Mouse (Mus musculus): ENCODE data around the gene Shb. TPM values are rescaled to one million over a fixed set of nuclear protein-coding genes. Genes with fewer than 3 reads are reported as not detected.

Shb gene
- total RNA-seq, 2 experiments from 2014 or later = 23.0 to 25.6 TPM

GRCm38 (mm10) chr4:45426724-45427457, 105.4 kb downstream of the Shb start:
- intact Hi-C loops (cut with DNase I) = no loop called here
- DNase-seq = peak; percentile 32

- intact Hi-C loops (cut with DNase I) = loop anchor here (5.0 kb wide), 1 partner anchor 104 kb away; no protein-coding TSS in a partner anchor
- no peak for DNase-seq
These were observed 108.9 kb downstream of the Shb start for GRCm38 (mm10) chr4:45423406-45423805.

DNA sequence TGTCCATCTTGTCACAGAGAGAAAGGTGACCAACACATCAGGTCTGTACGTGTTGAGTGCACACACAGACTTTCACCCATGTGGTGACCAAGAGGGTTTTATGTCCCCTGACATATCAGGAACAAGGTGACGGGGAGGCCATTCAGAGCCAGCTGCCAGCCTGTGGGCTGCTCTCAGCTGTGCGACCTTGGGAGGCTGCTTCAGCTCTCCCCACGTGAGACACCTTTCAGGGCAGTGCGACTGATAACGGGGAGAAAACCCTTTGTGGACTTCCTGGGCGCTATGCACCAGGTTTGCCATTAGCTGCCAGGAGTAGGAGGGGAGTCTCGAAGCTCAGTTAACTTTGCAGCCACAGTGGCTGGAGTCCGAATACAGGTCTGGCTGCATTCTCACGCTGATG, 109.6 kb downstream of the Shb start:
- intact Hi-C loops (cut with DNase I) = loop anchor here (5.0 kb wide), 1 partner anchor 105 kb away; no protein-coding TSS in a partner anchor
- DNase-seq = no peak

GRCm38 (mm10) chr4:45421519-45422260, 110.6 kb downstream of the Shb start:
- no peak for DNase-seq
- intact Hi-C loops (cut with DNase I) = loop anchor here (5.0 kb wide), 1 partner anchor 106 kb away; no protein-coding TSS in a partner anchor

GRCm38 (mm10) chr4:45420733-45421132, 111.5 kb downstream of the Shb start:
- no peak for DNase-seq
- intact Hi-C loops (cut with DNase I) = loop anchor here (5.0 kb wide), 1 partner anchor 107 kb away; no protein-coding TSS in a partner anchor

DNA sequence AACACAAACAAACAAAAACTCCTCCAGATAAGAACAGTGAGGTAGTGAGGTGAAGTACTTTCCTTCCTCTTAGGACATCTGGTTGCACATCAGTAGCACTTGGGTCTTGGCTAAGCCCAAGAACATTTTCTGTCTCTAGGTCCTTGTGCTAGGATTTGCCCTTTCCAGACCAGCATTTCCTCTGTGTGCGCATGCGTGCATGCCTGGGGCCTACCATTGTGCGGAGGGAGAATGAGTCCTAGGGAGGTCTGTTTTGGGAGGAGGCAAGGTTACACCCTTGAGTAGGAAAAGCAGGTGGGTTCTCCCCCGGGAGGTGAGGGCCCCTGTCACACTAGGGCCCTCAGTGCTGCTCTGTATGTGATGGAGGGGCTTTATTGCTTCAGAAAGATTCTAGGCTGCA, 113.2 kb downstream of the Shb start:
- intact Hi-C loops (cut with DNase I) = loop anchor here (5.0 to 10.0 kb wide), 2 partner anchors 353 to 436 kb away; no protein-coding TSS in a partner anchor

DNA sequence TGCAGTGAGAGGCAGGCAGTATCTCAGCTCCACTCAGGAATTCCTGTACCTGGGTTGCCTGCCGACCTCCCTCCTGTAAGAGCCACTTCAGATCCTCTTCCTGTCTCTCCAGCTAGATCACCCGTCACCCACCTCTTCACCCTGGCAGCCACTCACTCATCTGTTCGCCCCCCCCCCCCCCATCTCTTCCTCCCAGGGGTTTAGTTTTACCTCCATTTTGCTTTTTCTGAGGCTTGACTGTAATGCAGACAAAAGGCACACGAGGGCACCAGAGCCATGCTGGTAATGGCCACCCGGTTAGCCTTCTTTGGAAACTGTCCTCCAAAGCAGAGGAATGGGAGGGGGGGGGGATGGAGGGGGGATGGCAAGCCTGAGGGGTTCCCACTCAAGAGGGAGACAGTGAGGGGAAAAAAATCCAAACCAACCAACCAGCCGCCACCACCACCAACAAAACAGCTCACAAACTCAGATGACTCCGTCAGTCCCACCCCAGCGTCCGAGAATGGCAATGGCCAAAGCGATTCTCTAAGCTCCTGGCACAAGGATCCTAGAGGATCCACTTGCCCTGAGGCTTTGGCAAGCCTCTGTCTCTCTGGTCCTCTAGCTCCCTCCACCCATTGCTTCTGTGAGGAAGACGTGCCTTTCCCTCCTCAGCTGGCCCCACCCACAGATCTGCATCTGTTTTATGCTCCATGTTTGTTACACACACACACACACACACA, 113.9 kb downstream of the Shb start:
- intact Hi-C loops (cut with DNase I) = loop anchor here (5.0 to 10.0 kb wide), 2 partner anchors 354 to 436 kb away; no protein-coding TSS in a partner anchor
- peak; percentile 53 for DNase-seq

More for the DNA sequence above, 113.2 kb downstream of the Shb start:
- no peak for DNase-seq

GRCm38 (mm10) chr4:45416314-45416713, 116.0 kb downstream of the Shb start:
- no peak for DNase-seq

DNA sequence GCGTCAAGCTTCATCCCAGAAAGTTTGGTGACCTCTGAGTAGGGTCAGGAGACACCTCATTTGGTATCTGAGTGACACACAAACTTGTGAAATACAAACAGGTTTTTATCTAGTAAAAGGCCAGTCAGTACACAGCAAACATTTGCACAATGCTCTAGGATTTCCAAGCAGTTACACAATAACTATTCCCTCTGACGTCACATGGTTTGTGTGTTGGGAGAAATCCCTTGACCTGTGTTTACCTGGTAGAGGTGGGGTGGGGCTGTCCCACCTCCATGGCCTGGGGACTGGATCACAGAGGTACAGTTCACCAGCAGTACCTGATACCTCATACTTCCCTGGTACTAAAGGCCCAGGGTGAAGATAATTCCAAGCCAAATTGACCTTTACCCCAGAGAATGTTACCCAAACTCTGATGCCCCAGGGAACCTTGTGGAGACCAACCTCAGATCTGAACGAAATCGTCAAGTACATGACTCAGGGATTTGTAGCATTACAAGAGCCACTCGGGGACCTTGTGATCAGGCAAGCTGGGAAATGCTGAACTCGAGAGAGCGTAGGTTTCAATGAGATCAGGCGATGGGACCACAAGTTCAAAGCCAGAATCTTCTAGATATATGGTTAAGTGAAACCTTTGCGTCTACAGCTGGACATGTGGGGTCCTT, 118.5 kb downstream of the Shb start:
- intact Hi-C loops (cut with DNase I) = loop anchor here (10.0 kb wide), 1 partner anchor 441 kb away; no protein-coding TSS in a partner anchor
- DNase-seq = no peak

More at GRCm38 (mm10) chr4:45416314-45416713, 116.0 kb downstream of the Shb start:
- intact Hi-C loops (cut with DNase I) = loop anchor here (5.0 to 10.0 kb wide), 2 partner anchors 356 to 438 kb away; no protein-coding TSS in a partner anchor

GRCm38 (mm10) chr4:45412433-45413192, 119.7 kb downstream of the Shb start:
- intact Hi-C loops (cut with DNase I) = loop anchor here (10.0 kb wide), 1 partner anchor 442 kb away; no protein-coding TSS in a partner anchor
- DNase-seq = no peak

- no peak for DNase-seq
- intact Hi-C loops (cut with DNase I) = loop anchor here (10.0 kb wide), 1 partner anchor 444 kb away; no protein-coding TSS in a partner anchor
These were observed 121.0 kb downstream of the Shb start for GRCm38 (mm10) chr4:45411181-45411790.

DNA sequence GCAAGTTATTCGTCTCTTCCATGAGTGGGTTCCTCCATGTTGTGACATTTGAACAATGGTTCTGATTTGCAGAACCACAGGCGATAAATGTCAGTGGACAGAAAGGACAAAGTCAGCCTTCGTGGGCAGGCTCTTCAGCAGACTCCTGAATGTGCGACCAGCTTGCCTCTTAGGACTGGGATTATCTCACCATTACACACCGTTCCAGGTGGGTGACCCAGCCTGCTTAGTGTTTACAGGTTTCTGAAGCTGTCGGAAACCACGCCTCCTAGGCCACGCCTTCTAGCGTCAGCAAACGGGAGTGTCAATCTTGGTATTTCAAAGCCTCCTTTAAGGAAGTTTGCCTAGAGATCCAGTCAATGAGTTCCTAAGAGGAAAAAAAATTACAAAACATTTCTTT, 123.0 kb downstream of the Shb start:
- intact Hi-C loops (cut with DNase I) = no loop called here
- DNase-seq = peak; percentile 41

GRCm38 (mm10) chr4:45408427-45409132, 123.7 kb downstream of the Shb start, which contains the start of gene Slc25a51:
Gene Slc25a51, minus strand, starts transcription at chr4:45408766.
- DNase-seq = peak; percentile 87
- intact Hi-C loops (cut with DNase I) = no loop called here

DNA sequence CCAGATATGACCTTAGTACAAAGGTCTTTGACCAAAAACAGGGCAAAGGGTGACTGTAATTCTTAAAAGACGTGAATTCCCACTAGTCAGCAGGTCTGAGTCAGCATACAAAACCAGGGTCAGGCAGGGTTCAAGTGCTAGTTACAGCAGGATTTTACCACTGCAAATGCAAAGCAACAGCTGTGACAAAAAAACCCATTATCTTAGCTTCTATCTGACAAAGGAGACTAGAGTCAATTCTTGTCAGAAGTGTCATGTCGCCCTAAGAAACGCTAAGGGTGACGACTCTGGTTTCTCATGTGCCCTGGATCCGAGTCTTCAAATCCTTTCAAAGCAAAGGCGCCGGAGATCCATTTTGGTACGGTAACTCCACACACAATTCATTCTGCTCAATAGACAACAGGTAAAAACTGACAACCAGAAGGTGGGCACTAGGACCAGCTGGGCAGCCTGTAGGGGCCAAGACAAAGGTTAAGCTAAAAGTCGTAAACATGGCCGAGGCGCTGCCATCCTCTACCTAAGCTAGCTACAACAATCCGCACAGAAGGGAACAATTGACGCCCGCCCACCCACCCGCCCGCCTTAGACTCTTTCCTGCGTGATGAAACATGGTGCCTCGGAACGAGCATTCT, 124.5 kb downstream of the Shb start:
- no peak for DNase-seq
- intact Hi-C loops (cut with DNase I) = no loop called here

DNA sequence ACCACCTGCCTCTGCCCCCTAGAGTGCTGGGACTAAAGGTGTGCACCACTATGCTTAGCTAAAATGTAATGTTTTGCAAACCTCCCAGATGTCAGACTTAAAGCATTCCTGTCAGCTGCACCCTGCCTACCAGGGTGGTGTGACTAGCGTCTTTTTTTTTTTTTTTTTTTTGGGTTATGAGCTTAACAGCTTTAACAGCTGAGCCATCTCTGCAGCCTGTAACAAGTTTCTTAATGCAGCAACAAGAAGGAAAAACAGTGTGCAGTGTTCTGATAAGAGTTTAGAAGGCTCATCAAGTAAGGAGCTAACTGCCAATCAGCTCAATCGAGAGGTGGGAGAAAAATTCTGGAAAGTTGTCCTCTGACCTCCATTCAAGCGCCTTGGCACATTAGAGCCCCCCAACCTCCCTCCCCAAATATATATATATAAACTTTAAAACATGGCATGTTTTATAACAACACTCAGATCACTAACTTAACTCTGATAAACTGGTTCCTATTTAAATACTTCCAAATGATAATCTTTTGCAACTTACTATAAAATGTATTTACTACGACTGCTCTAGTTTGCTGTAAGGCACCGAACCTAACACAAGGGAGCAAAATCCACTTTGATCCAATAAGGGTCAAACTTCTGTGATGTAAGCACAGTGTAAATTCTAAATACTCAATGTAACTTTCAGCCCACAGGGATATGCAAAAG, 125.1 kb downstream of the Shb start:
- intact Hi-C loops (cut with DNase I) = no loop called here
- DNase-seq = no peak

DNA sequence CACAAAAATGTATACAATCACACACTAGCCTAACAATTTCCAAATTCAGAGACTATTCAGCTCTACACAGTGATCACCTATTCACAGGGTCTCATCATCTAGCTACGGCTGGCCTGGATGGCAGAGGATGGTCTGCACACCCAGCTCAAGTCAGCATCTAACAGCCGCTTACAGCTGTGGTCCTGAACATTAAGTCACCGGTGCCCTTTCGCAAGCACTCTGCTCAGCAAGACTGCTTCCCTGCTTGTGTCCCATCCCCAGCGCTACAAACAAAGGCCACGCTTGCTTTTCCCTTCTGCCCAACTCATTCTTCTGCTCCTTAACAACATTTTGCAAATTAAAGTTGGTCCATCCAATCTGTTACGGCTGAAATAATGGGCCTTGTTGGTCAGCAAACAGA, 125.9 kb downstream of the Shb start:
- intact Hi-C loops (cut with DNase I) = no loop called here

DNA sequence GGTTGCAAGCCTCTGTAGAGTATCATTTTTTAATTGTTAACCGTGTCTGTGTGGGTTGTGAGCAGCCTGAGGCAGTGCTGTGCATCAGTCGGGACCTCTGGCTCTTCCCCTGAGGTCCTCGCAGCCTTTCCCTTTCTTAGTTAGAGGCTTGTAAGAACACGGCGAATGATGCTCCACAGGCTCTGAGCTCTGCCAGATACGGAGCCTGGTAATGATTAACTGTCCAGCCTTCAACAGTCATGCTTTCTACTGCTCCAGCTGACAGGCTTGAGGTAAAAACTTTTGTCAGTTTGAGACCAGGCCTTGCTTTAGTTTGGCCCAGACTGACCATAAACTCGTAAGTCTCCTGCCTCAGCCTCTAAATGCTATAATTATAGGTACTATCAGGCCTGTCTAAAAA, 127.0 kb downstream of the Shb start:
- no peak for DNase-seq
- intact Hi-C loops (cut with DNase I) = no loop called here

More for the DNA sequence above, 125.9 kb downstream of the Shb start:
- DNase-seq = no peak
